Mouse (Mus musculus) inflammation-experienced regulatory T-cells (primary cell): Measurements from ENCODE around the gene S100a8. TPM values are rescaled to one million over a fixed set of nuclear protein-coding genes. Genes with fewer than 3 reads are reported as not detected.

Experiments
- polyA plus RNA-seq, 2 experiments: library from polyadenylated mRNA; unstranded; fragments of 100-300 nt; shearing (Covaris generic); gene quantifications; one replicate each; pipeline ENCODE4 v1.2.1; 2017

The S100a8 gene
- not detected for polyA plus RNA-seq

DNA sequence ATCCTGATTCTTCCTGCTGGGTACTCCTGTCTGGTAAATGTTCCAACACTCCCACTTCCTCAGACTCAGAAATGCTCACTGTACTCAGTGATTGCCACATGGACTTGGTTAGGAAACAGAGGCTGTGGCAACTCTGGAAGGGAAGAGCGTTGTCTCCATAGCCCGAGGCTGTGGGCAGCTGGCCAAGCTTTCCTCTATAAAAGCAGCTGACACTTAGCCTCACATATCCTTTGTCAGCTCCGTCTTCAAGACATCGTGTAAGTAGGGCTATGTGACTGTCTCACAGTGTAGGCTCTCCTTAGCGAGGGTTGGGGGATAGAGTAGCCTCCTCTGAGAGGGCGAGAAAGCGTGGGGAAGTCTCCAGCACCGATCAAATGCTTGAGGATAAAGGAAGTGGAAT, at the start of gene S100a8:
TSS of gene S100a8 (plus strand) at position 133 of the 400 bp plus-strand sequence.

GRCm38 (mm10) chr3:90653717-90654116, 15.1 kb upstream of the S100a8 start, which contains the start of gene S100a7a:
S100a7a (plus strand) TSS chr3:90654017.

DNA sequence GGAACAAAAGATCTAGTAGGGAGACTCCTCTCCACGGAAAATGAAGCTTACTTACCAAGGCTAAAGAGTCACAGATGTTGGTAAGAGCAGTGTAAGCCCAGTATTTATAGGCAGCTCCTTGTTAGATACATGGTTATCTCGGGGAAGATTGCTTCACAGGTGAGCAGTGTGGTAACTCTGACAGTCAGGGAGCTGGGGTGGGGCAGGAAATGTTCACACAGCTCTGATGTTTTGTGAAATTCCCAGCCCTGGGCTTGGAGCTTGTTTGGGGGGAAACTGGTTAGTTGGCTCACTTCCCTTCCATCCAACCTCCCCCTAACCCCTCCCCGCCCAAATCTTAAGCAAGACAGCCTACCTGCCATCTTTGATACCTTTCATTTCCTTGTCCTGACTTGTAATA, 26.8 kb downstream of the S100a8 start, which contains the start of gene S100a9:
TSS of gene S100a9 (minus strand) at position 109 of the 400 bp plus-strand sequence.

Other genes with a start within 250 kb of the S100a8 start
- gene Ints3, start 235.4 kb upstream of the S100a8 start, polyA plus RNA-seq = 10 to 100 TPM; 32.8 to 39.6 TPM
- not detected for gene Npr1, start 203.1 kb upstream of the S100a8 start, polyA plus RNA-seq
- gene Ilf2, start 192.9 kb upstream of the S100a8 start, polyA plus RNA-seq = 100 to 1,000 TPM in 1 of 2 experiments, 10 to 100 TPM in 1; 93.1 to 102 TPM
- gene Snapin, start 177.9 kb upstream of the S100a8 start, polyA plus RNA-seq = 10 to 100 TPM; 97.5 to 99.8 TPM
- gene Chtop, start 159.5 kb upstream of the S100a8 start, polyA plus RNA-seq = 100 to 1,000 TPM; 161 to 182 TPM
- gene S100a1, start 154.6 kb upstream of the S100a8 start, polyA plus RNA-seq = 1 to 10 TPM; 1.7 to 4.3 TPM
- gene S100a13, start 154.5 kb upstream of the S100a8 start, polyA plus RNA-seq = 100 to 1,000 TPM; 158 to 169 TPM
- under 1 TPM in 1 of 2 experiments, not detected in 1; 0.40 TPM for gene S100a14, start 142.1 kb upstream of the S100a8 start, polyA plus RNA-seq
- gene S100a16, start 131.7 kb upstream of the S100a8 start, polyA plus RNA-seq = 1 to 10 TPM in 1 of 2 experiments, under 1 TPM in 1; 0.67 to 1.1 TPM
- gene S100a3, start 108.4 kb upstream of the S100a8 start, polyA plus RNA-seq = 1 to 10 TPM in 1 of 2 experiments, under 1 TPM in 1; 0.83 to 2.9 TPM
- not detected for gene S100a2, start 78.7 kb upstream of the S100a8 start, polyA plus RNA-seq
- not detected for gene Gm42674, start 67.1 kb upstream of the S100a8 start, polyA plus RNA-seq
- gene S100a4, start 65.2 kb upstream of the S100a8 start, polyA plus RNA-seq = 100 to 1,000 TPM; 106 to 233 TPM
- gene S100a5, start 60.5 kb upstream of the S100a8 start, polyA plus RNA-seq = under 1 TPM in 1 of 2 experiments, not detected in 1; 0.40 TPM
- 100 to 1,000 TPM; 312 to 419 TPM for gene S100a6, start 56.1 kb upstream of the S100a8 start, polyA plus RNA-seq
- 1 to 10 TPM in 1 of 2 experiments, under 1 TPM in 1; 0.57 to 2.1 TPM for gene S100a7a, start 15.0 kb upstream of the S100a8 start, polyA plus RNA-seq
- gene S100a9, start 26.7 kb downstream of the S100a8 start, polyA plus RNA-seq = not detected
- gene Pglyrp4, start 57.9 kb downstream of the S100a8 start, polyA plus RNA-seq = not detected
- gene Gm5849, start 108.9 kb downstream of the S100a8 start, polyA plus RNA-seq = not detected